Mouse (Mus musculus) spleen, adult 18-20 months (tissue): ENCODE measurements around the gene Gm28053.
"Not testable (repeated sequence)": the region's sequence is repeated elsewhere in the genome, so short reads cannot be mapped to it uniquely, and the experiment has no call there.

Source experiments
- DNase-seq, 2 experiments: peaks; one replicate each; pipeline ENCODE4 v3.0.0; 2022; ENCODE audit warnings: mixed read lengths in 2 of 2

The Gm28053 gene

GRCm38 (mm10) chr6:48718455-48718854 is at the start of gene Gm28053, which contains the start of gene Gimap7:
Gene Gm28053 (plus strand): TSS chr6:48718607.
Gene Gimap7 (plus strand): TSS chr6:48718621.
- peak; percentile 59 to 66 for DNase-seq

GRCm38 (mm10) chr6:48669446-48669969 is 48.9 kb upstream of the Gm28053 start:
- no peak for DNase-seq

DNA sequence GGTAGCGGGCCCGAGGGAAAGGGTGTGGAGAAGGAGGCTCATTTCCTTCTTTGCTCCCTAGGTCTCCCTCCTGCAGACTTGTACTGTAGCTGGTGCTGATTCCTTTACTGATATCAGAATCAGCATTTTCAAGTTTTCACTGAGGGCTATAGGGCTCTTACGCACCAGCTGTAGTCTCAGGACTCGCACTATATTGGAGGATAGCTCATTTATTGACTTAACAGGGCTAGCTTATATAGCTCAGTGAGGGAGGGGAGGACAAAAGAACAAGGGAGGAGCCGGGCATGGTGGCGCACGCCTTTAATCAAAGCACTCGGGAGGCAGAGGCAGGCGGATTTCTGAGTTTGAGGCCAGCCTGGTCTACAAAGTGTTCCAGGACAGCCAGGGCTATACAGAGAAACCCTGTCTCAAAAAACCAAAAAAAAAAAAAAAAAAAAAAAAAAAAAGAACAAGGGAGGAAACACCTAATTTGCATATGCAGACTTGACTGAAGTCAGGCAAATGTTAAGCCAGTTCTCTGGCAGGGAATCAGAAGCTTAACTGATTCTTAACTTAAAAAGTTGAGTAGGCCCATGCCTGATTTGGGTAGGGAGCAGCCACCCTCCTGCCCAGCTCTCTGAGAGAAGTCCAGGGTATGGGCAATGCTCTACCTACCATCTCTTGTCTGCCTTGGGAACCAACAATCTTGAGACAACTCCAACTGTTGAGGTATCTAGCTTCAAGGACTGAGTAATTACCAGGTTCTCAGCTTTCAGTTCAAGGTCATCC is 43.9 kb upstream of the Gm28053 start:
- no peak for DNase-seq

DNA sequence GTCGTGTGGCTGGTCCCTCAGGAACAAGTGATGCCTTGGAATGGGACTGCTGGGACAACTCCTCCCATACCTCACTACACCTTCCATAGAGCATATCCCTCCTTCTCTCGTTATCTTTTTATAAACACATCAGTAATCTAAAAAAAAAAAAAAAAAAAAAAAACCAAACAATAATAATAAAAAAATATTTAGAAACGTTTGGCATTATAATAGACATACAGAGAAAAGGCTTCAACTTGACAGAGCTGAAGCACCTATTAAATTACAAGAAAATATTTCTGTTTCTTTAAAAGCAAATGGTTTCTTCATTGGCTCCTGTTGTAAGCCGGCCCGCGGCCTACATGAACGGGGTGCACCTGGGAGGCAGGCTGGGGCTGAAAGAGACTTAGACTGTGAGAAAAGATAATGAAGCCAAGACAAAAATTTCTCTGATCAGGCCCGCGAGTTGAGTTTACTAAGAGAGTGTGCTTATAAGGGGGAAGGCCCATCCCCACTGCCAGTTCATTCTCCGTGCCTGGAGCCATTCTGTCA is 42.9 kb upstream of the Gm28053 start:
- no peak for DNase-seq

DNA sequence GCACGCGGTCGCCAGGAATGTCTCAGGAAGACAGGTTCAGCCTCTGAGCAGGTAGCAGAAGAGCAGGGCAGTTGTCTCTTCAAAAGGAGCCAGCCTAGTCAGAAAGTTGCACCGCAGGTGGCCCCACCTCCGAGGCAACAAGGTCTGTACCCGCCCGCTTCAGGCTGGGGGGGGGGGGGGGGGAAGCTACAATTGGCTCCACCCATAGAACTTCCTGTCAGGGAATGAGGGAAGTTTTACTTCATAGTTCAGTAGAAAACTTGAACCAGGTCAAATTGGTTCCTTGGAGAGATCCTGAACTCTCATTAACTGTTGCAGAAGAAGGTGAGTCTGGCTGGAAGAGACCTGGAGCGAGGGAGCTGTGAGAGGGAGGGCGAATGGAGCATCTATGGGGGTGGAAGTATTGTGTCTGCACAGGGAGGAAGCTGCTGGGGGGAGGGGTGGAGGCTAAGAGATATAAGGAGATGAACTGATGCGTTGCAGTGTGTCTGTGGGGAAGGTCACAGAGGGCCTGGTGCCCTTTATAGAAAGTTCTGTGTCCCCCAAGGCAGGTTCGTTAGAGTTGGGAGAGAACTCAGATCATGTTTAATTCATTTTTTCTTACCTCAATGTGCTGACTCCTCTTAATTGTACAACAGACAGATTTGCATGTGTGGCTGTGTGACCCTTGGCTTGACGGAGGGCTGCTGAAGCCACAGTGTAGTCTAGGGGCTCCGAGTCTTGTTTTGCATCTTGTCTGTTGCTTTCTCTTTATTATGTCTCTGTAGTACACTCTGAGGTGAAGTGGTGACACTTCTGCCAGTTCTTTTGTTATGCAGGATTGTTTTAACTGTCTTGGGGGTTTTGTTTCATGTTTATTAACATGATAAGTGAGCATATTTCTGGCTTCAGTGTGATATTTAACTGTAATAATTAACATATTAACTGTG is 42.2 kb upstream of the Gm28053 start, which contains the start of gene Gimap9:
TSS of gene Gimap9 (plus strand) at position 199 of the 929 bp plus-strand sequence.
- DNase-seq, result peak; percentile 77 to 84

DNA sequence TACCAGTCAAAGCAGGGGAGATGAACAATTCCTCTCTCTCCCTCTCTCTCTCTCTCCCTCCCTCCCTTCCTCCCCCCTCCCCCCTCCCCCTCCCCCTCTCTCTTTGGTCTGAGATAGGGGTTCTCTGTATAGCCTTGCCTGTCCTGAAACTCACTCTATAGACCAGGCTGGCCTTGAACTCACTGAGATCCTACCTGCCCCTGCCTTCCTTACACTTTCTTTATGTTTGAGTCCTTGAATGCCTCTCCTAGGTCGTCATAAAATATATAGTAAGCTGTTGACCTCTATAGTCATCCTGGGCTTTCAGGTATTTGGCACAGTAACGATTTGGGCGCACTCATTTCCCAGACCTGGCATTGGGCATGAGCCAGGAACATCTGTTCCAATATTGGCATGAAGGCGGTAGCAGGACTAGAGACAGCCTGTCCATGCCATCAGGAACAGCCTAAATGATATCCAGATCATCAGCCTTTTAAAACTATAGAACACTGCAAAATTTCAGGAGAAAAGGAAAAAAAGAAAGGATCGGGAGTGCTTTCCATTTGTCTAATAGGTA is 41.5 kb upstream of the Gm28053 start:
- no peak for DNase-seq

DNA sequence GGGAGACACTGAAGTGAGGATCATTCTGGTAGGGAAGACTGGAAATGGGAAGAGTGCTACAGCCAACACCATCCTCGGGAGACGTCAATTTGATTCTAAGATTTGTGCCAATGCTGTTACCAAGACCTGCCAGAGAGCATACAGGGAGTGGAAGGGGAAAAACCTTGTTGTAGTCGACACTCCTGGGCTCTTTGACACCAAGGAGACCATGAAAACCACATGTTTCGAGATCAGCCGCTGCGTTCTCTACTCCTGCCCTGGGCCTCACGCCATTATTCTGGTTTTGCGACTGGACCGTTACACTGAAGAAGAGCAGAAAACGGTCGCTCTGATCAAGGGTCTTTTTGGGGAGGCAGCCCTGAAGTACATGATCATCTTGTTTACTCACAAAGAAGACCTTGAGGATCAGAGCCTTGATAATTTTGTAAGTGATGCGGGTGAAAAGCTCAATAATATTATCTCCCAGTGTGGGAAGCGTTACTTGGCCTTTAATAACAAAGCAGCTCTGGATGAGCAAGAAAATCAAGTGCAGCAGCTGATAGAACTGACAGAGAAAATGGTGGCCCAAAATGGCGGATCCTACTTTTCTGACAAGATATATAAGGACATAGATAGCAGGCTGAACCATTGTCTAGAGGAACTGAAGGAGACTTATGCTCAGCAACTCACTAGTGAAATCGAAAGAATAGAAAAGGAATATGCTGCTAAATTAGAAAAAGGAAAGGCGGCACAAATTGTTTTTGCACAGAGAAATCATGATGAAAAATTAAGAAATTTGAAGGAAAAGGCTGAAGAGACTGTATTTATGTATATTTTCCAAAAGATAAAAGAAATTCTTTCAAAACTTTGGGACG is 40.7 kb upstream of the Gm28053 start:
- DNase-seq, result no peak

GRCm38 (mm10) chr6:48678391-48678790 is 40.0 kb upstream of the Gm28053 start:
- DNase-seq, result no peak

DNA sequence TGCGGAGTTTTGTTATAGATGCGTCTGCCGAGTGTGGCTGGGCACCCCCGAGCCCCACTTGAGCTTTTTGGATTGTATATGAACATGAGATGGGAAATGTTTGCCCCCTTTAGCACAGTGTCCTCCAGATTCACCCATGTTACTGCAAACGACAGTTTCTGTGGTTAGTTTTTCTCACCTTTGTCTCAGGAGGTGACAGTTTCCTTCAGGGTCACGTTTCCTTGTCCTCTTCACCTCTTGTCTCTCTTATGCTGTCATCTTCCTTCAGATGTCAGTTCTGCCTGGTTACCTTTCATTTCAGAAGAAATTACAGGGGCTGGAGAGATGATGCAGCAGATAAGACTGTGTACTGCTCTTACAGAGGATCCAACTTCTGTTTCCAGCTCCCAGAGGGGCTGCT is 38.7 kb upstream of the Gm28053 start:
- no peak for DNase-seq

DNA sequence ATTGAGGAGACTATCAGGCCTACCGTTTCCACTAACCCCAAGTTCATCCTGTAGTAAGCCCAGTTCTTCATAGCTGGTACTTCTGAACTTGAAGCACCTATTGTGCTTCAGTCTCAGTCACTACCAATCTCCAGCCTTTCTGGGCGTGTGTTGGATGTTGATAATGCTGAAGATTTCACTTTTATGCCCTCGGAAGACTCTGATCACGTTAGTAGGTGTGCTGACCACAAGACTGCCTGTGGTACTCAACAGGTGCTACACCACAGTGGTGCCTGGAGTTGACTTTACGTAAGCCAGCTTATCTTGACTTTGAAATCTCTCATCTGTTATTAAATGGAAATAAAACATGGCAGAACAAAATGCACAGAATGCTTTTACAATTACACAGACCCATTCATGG is 38.0 kb upstream of the Gm28053 start:
- no peak for DNase-seq

DNA sequence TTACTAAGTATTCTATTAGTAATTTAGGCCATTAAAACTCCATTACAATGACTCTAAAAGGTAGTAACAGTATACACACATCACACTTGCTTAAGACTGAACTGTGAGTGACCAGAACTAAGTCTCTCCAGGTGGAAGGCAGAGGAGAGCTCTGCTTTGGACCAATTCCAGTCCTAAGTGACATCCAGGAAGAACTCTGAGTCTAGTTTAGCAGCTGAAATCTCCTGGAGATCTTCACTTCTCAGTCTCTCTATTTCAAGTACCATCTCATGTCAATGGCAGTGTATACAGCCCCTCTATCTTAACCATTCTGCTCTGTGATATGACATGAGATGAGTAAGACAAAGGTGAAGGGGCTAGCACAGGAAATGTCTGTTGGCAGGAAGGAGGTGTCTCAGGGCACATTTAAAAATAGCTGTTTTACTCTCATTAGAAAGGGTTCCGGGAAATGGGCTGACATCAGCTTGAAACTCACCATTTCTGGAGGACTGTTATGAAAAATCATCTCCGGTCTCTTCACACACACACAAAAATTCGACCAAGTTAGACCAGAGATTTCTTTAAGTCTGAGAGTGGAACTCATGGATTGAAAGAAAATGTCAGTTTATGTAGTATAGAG is 36.8 kb upstream of the Gm28053 start:
- DNase-seq, result no peak

DNA sequence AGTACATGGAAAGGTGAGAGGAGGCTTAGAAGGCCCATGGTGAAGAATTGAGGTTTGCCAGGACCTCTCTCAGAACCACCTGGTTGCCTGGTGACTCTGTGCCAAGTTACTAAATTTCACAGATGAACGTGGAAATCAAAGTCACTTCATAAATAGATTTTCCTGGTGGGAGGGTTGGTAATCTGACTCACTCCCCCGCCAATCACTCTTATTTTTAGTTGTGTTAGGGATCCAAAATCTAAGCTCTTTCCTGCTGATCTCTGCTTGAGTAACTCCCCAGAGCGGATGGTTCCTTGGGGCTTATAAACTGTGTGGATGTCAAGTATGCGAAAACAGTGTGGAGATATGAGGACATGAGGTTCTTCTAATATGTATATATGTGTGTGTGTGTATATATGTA is 36.1 kb upstream of the Gm28053 start:
- DNase-seq, result no peak

DNA sequence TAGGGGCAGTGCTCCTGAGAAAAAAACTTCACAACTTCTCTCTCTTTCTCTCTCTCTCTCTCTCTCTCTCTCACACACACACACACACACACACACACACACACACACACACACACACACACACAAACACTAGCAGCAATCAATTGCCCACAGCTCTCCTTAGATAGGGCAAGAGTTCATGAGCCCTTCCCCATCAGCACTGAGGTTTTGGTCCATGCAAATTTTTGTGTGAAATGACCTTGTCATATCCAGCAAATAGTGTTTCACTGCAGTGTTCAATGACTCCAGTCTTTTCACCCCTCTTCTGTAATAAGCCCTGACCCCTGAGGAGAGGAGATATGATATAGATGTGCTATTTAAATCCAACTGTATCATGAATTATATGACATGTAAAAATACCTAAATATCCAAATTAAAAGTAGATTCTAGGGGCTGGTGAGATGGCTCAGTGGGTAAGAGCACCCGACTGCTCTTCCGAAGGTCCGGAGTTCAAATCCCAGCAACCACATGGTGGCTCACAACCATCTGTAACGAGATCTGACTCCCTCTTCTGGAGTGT is 35.1 kb upstream of the Gm28053 start:
- DNase-seq, result not testable (repeated sequence)

- DNase-seq, result no peak
These were observed 34.1 kb upstream of the Gm28053 start, which contains the start of gene Gimap4 for GRCm38 (mm10) chr6:48684319-48684718. Gene Gimap4 (plus strand): TSS chr6:48684549.

DNA sequence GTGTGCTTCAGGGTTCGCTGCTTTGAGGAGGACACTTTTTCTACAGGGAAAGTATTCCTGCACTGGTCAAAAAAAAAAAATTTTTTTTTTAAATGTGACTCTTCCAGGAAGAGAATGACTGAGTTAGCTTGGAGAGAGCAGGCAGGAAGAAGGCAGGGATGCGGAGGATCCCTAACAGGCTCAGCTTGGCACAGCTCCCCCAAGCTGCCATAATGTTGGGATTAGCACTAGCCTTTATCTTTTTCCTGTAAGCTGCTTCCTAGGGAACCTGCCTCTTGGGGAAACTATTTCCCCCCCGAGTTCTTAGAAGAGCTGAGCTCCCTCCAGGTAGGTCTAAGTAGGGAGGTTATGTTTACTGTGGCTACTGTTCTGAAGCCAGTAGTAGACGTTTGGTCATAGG is 33.6 kb upstream of the Gm28053 start:
- DNase-seq, result peak in 1 of 2 experiments; percentile 13

DNA sequence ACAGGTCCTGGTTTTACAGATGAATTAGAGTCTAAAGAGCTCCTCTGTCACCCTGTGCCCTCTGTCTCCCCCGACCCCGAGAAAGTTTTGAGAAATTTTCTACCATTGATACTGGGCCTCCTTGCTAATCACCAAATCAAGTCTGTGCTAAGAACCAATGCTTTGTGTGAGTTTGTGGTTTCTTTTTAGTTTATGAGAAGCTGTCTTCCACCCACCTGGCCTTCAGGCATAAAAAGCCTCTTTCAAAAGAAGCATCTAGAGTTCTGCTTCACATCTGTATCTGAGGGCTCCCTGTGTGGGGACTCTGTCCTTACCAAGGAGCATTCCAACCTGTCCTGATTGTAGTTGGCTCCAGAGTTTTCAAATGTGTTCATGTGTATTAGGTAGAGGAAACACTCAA is 33.2 kb upstream of the Gm28053 start:
- no peak for DNase-seq

DNA sequence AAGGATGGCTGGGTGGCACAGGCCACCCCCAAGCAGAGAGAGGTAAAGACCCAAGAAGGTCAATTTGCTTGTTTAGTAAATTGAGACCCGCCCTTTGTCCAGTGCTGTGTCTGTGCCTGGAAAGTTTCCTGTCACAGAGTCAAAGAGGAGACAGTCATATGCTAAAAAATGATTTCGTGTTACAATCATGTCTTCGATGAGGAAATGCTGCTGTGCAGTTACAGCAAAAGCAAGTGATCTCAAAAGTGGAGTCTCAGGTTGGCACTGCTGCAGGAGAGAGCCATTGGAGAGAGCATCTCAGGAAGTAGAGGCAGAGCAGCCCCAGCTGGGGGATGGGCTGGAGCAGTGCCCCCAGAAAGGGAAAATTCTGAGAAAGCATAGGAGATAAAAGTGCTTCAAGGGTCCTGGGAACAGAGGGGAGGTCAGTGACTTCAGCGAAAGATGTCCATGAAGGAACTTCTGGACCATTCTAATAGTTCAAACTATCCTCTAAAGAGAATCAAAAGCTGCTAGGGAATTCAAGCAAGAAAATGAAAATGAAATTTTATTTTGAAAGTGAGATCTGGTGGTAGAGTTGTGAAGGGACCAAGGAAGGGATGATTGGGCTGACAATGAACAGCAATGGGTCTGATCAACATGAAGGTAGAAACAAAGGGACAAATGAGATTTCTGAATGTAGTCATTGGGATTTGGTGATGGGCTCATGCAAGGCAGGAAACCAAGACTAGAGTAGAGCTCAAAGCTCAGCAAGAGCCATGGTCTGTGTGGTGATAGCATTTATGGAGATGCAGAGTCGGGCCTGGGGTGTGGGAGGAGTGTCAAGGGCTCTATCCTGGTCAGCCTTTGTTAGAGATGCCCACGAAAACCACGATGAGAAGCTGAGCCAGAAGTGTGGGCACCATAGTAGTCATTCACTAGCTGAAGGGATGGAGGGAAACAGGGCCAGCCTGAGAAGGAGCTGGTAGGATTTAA is 32.4 kb upstream of the Gm28053 start:
- DNase-seq, result no peak

GRCm38 (mm10) chr6:48687077-48687476 is 31.3 kb upstream of the Gm28053 start:
- no peak for DNase-seq

DNA sequence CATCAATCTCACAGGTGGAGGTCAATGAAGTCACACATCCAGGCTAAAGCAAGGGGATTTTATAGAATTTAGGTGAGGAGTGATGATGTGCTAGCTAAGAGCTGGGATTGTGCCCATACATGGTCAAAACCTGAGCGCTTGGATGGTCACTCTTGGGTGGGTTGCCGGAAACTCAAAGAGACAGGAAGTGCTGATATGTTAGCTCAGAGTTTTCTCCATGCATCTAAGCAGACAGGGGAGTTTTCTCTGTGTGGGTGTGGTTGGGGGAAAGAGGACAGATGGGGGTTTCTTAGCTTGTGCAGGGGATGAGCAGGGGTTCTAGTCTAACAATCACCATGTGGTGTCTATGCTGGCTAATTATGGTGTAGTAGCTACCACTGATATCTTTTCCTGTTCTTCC is 29.1 kb upstream of the Gm28053 start:
- DNase-seq, result no peak

GRCm38 (mm10) chr6:48692962-48693361 is 25.4 kb upstream of the Gm28053 start:
- DNase-seq, result no peak
